Mouse (Mus musculus): ENCODE measurements around the gene Rnf34. TPM values are rescaled to one million over a fixed set of nuclear protein-coding genes. Genes with fewer than 3 reads are reported as not detected.

The Rnf34 gene
- polyA plus RNA-seq, 1 experiment from 2014 or later, result 28.7 TPM

- H3K36me3 ChIP-seq, result no peaks in the 10 kb centered on the region
- H3K27ac ChIP-seq, result no peak overlapping the region
- H3K27me3 ChIP-seq, result no peaks in the 10 kb centered on the region
- 78% methylated on average over 8 of the region's 8 CpGs for WGBS
- no peaks in the 10 kb centered on the region for H3K9me3 ChIP-seq (replicated peaks)
- ATAC-seq (replicated peaks; ENCODE audit: insufficient number of reproducible peaks, insufficient read depth, low FRiP score, low read depth), result no peak
- H3K9ac ChIP-seq, result no peak overlapping the region
- H3K4me3 ChIP-seq, result no peak overlapping the region
- H3K4me1 ChIP-seq (replicated peaks), result peaks cover 17% of the 10 kb centered on the region
- H3K4me2 ChIP-seq, result no peak overlapping the region
Observed at GRCm38 (mm10) chr5:122887926-122888611, 38.2 kb downstream of the Rnf34 start.

- no peak for ATAC-seq (replicated peaks; ENCODE audit: insufficient number of reproducible peaks, insufficient read depth, low FRiP score, low read depth)
- H3K4me3 ChIP-seq, result no peak overlapping the region
- no peak overlapping the region for H3K9ac ChIP-seq
- no peak overlapping the region for H3K27ac ChIP-seq
- no peaks in the 10 kb centered on the region for H3K27me3 ChIP-seq
- WGBS, result 91% methylated on average over 16 of the region's 16 CpGs
- peaks cover 13% of the 10 kb centered on the region for H3K4me1 ChIP-seq (replicated peaks)
- H3K4me2 ChIP-seq, result no peak overlapping the region
- H3K36me3 ChIP-seq, result no peaks in the 10 kb centered on the region
- H3K9me3 ChIP-seq (replicated peaks), result no peaks in the 10 kb centered on the region
Observed at GRCm38 (mm10) chr5:122888612-122889214, 38.9 kb downstream of the Rnf34 start.

- no peaks in the 10 kb centered on the region for H3K36me3 ChIP-seq
- no peak for ATAC-seq (replicated peaks; ENCODE audit: insufficient number of reproducible peaks, insufficient read depth, low FRiP score, low read depth)
- H3K27me3 ChIP-seq, result no peaks in the 10 kb centered on the region
- no peak overlapping the region for H3K9ac ChIP-seq
- peaks cover 9% of the 10 kb centered on the region for H3K4me1 ChIP-seq (replicated peaks)
- H3K9me3 ChIP-seq (replicated peaks), result no peaks in the 10 kb centered on the region
- H3K4me2 ChIP-seq, result no peak overlapping the region
- no peak overlapping the region for H3K27ac ChIP-seq
- 49% methylated on average over 2 of the region's 2 CpGs for WGBS
- H3K4me3 ChIP-seq, result no peak overlapping the region
Observed at GRCm38 (mm10) chr5:122890396-122890795, 40.5 kb downstream of the Rnf34 start.

- peaks cover 6% of the 10 kb centered on the region; the same call in 1 of the 2 replicates for H3K4me1 ChIP-seq (replicated peaks)
- no peak for ATAC-seq (replicated peaks; ENCODE audit: insufficient number of reproducible peaks, insufficient read depth, low FRiP score, low read depth)
- H3K36me3 ChIP-seq, result no peaks in the 10 kb centered on the region
- no peak overlapping the region for H3K4me2 ChIP-seq
- H3K4me3 ChIP-seq, result no peak overlapping the region
- H3K9ac ChIP-seq, result no peak overlapping the region
- WGBS, result 95% methylated on average over 6 of the region's 6 CpGs
- H3K27ac ChIP-seq, result no peak overlapping the region
- no peaks in the 10 kb centered on the region for H3K9me3 ChIP-seq (replicated peaks)
- H3K27me3 ChIP-seq, result no peaks in the 10 kb centered on the region
Observed at GRCm38 (mm10) chr5:122893270-122893669, 43.4 kb downstream of the Rnf34 start.

- 92% methylated on average over 5 of the region's 5 CpGs for WGBS
- ATAC-seq (replicated peaks; ENCODE audit: insufficient number of reproducible peaks, insufficient read depth, low FRiP score, low read depth), result no peak
Observed at GRCm38 (mm10) chr5:122894007-122894637, 44.3 kb downstream of the Rnf34 start.

GRCm38 (mm10) chr5:122894821-122895220, 45.0 kb downstream of the Rnf34 start:
- H3K36me3 ChIP-seq, result no peaks in the 10 kb centered on the region
- ATAC-seq (replicated peaks; ENCODE audit: insufficient number of reproducible peaks, insufficient read depth, low FRiP score, low read depth), result no peak
- H3K9me3 ChIP-seq (replicated peaks), result no peaks in the 10 kb centered on the region
- H3K4me2 ChIP-seq, result no peak overlapping the region
- H3K27me3 ChIP-seq, result no peaks in the 10 kb centered on the region
- no peak overlapping the region for H3K27ac ChIP-seq
- no peak overlapping the region for H3K4me3 ChIP-seq
- no peak overlapping the region for H3K9ac ChIP-seq
- H3K4me1 ChIP-seq (replicated peaks), result peaks cover 15% of the 10 kb centered on the region
- 62% methylated on average over 4 of the region's 4 CpGs for WGBS

More at GRCm38 (mm10) chr5:122894007-122894637, 44.3 kb downstream of the Rnf34 start:
- no peaks in the 10 kb centered on the region for H3K27me3 ChIP-seq
- no peak overlapping the region for H3K4me2 ChIP-seq
- H3K9ac ChIP-seq, result no peak overlapping the region
- no peak overlapping the region for H3K4me3 ChIP-seq
- H3K27ac ChIP-seq, result no peak overlapping the region
- no peaks in the 10 kb centered on the region for H3K9me3 ChIP-seq (replicated peaks)
- H3K36me3 ChIP-seq, result no peaks in the 10 kb centered on the region
- H3K4me1 ChIP-seq (replicated peaks), result peaks cover 15% of the 10 kb centered on the region

GRCm38 (mm10) chr5:122898153-122898552, 48.3 kb downstream of the Rnf34 start:
- no peaks in the 10 kb centered on the region for H3K36me3 ChIP-seq
- no peak overlapping the region for H3K9ac ChIP-seq
- no peak for ATAC-seq (replicated peaks; ENCODE audit: insufficient number of reproducible peaks, insufficient read depth, low FRiP score, low read depth)
- no peak overlapping the region for H3K27ac ChIP-seq
- 73% methylated on average over 6 of the region's 6 CpGs for WGBS
- no peaks in the 10 kb centered on the region for H3K27me3 ChIP-seq
- H3K9me3 ChIP-seq (replicated peaks), result no peaks in the 10 kb centered on the region
- H3K4me2 ChIP-seq, result no peak overlapping the region
- peaks cover 21% of the 10 kb centered on the region for H3K4me1 ChIP-seq (replicated peaks)
- no peak overlapping the region for H3K4me3 ChIP-seq

- peak overlapping the region; percentile 82 for H3K4me3 ChIP-seq
- no peaks in the 10 kb centered on the region for H3K36me3 ChIP-seq
- H3K4me1 ChIP-seq (replicated peaks), result peaks cover 21% of the 10 kb centered on the region
- peak overlapping the region; percentile 72 for H3K4me2 ChIP-seq
- 3% methylated on average over 45 of the region's 45 CpGs for WGBS
- ATAC-seq (replicated peaks; ENCODE audit: insufficient number of reproducible peaks, insufficient read depth, low FRiP score, low read depth), result no peak
- H3K9ac ChIP-seq, result peak overlapping the region; percentile 86
- H3K27ac ChIP-seq, result peak overlapping the region; percentile 94
- H3K27me3 ChIP-seq, result no peaks in the 10 kb centered on the region
- H3K9me3 ChIP-seq (replicated peaks), result no peaks in the 10 kb centered on the region
Observed at GRCm38 (mm10) chr5:122898963-122899776, 49.3 kb downstream of the Rnf34 start.

GRCm38 (mm10) chr5:122899777-122900557, 50.1 kb downstream of the Rnf34 start:
- 1% methylated on average over 98 of the region's 120 CpGs for WGBS

GRCm38 (mm10) chr5:122900558-122901171, 50.8 kb downstream of the Rnf34 start:
- Histone ChIP-seq H3K4me2 (peak overlapping the region; percentile 72), H3K4me1 (replicated peaks) (peaks cover 21% of the 10 kb centered on the region), H3K27ac (peak overlapping the region; percentile 94), H3K4me3 (peak overlapping the region; percentile 82), H3K9me3 (replicated peaks) (no peaks in the 10 kb centered on the region), H3K27me3 (no peaks in the 10 kb centered on the region), H3K9ac (peak overlapping the region; percentile 86), H3K36me3 (no peaks in the 10 kb centered on the region)
- ATAC-seq (replicated peaks; ENCODE audit: insufficient number of reproducible peaks, insufficient read depth, low FRiP score, low read depth), result no peak
- 3% methylated on average over 33 of the region's 33 CpGs for WGBS

More at GRCm38 (mm10) chr5:122899777-122900557, 50.1 kb downstream of the Rnf34 start:
- no peaks in the 10 kb centered on the region for H3K27me3 ChIP-seq
- H3K4me3 ChIP-seq, result peak overlapping the region; percentile 82
- peak; percentile 97 for ATAC-seq (replicated peaks; ENCODE audit: insufficient number of reproducible peaks, insufficient read depth, low FRiP score, low read depth)
- H3K9ac ChIP-seq, result peak overlapping the region; percentile 86
- peaks cover 21% of the 10 kb centered on the region for H3K4me1 ChIP-seq (replicated peaks)
- peak overlapping the region; percentile 94 for H3K27ac ChIP-seq
- no peaks in the 10 kb centered on the region for H3K9me3 ChIP-seq (replicated peaks)
- H3K4me2 ChIP-seq, result peak overlapping the region; percentile 72
- no peaks in the 10 kb centered on the region for H3K36me3 ChIP-seq

Measured in heart, embryonic 15.5 days (tissue).